Comparison of ENCODE assay signal across 10 mouse cellular contexts in the genomic region with DNA sequence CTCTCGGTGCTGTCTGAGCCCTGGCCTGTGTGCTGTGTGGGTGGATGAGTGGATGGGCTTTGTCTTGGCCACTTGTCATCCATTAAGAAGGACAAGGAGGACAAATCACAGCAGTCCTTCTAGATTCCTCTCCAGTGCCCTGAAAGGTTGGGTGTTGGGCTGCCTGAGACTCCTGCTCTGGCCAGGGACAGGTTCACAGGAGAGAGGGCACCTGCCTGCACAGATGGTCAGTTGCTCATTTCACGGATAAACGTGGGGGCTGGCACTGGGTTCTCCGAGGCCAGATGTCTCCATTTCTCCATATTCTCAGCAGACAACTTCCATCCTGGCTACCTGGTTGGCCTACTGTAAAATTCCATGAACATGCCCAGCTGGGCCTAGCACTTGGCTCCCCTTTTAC.
"Had no signal": no experiment of that assay in that cellular context is flagged by ENCODE, and none has a peak within 500 bp of the region (broad histone marks: within the 10 kb centered on the region; RNA-seq: fewer than 3 reads in every experiment).

No protein-coding gene starts in this region.

- H3K9me3 ChIP-seq: limb, embryonic 10.5 days; liver, embryonic 15.5 days; midbrain, embryonic 13.5 days; stomach, embryonic 15.5 days had no signal

- H3K36me3 ChIP-seq: limb, embryonic 10.5 days; liver, embryonic 15.5 days; midbrain, embryonic 13.5 days; stomach, embryonic 15.5 days had no signal

- H3K27me3 ChIP-seq: liver, embryonic 15.5 days; midbrain, embryonic 13.5 days; stomach, embryonic 15.5 days had no signal

- H3K4me1 ChIP-seq: liver, embryonic 15.5 days; stomach, embryonic 15.5 days had no signal

- H3K4me2 ChIP-seq: liver, embryonic 11.5 days; liver, embryonic 15.5 days; midbrain, embryonic 13.5 days; stomach, embryonic 15.5 days had no signal

- H3K27ac ChIP-seq: liver, embryonic 15.5 days; midbrain, embryonic 13.5 days; stomach, embryonic 15.5 days had no signal

- H3K9ac ChIP-seq: liver, embryonic 15.5 days; midbrain, embryonic 13.5 days; stomach, embryonic 15.5 days had no signal

- ATAC-seq: lung, postnatal 0 days; midbrain, embryonic 13.5 days had no signal

- DNase-seq: kidney, postnatal 25 days; lung, adult 2 months; lung, postnatal 36 days; right cerebral cortex, postnatal 14 days had no signal

- H3K4me3 ChIP-seq: limb, embryonic 10.5 days; liver, embryonic 15.5 days; midbrain, embryonic 13.5 days; stomach, embryonic 15.5 days had no signal
